Mouse (Mus musculus) cerebellum, postnatal 10 days (tissue): ENCODE measurements around the gene Prss30.
"Not testable (repeated sequence)": the region's sequence is repeated elsewhere in the genome, so short reads cannot be mapped to it uniquely, and the experiment has no call there.

ENCODE experiments used
- DNase-seq, 2 experiments: peaks; one replicate each; pipeline ENCODE4 v3.0.0; 2021; ENCODE audit warnings: mixed read lengths in 2 of 2

The Prss30 gene

GRCm38 (mm10) chr17:23982912-23983311 lies 2.5 kb upstream of the Prss30 start:
- DNase-seq, result no peak

- DNase-seq, result no peak
Measured at GRCm38 (mm10) chr17:23979471-23979870, 895 bp downstream of the Prss30 start.

- no peak for DNase-seq
Measured at GRCm38 (mm10) chr17:23976665-23977064, 3.7 kb downstream of the Prss30 start.

GRCm38 (mm10) chr17:23971315-23971714 lies 9.1 kb downstream of the Prss30 start:
- DNase-seq, result no peak

- peak; percentile 87 to 91 for DNase-seq
Measured at GRCm38 (mm10) chr17:23969231-23969630, 11.1 kb downstream of the Prss30 start.

GRCm38 (mm10) chr17:23968780-23969179 lies 11.6 kb downstream of the Prss30 start:
- DNase-seq, result no peak

- DNase-seq, result no peak
Measured at GRCm38 (mm10) chr17:23966658-23967401, 13.5 kb downstream of the Prss30 start.

- DNase-seq, result peak; percentile 31 to 34
Measured at GRCm38 (mm10) chr17:23965805-23966425, 14.5 kb downstream of the Prss30 start.

- DNase-seq, result no peak
Measured at GRCm38 (mm10) chr17:23961573-23962122, 18.7 kb downstream of the Prss30 start.

GRCm38 (mm10) chr17:23960084-23960738 lies 20.2 kb downstream of the Prss30 start:
- peak; percentile 87 to 92 for DNase-seq

- DNase-seq, result no peak
Measured at GRCm38 (mm10) chr17:23955174-23955573, 25.2 kb downstream of the Prss30 start, which contains the start of gene Sbpl. Gene Sbpl, minus strand, starts transcription at chr17:23955274.

GRCm38 (mm10) chr17:23950828-23951227 lies 29.5 kb downstream of the Prss30 start:
- DNase-seq, result not testable (repeated sequence)

GRCm38 (mm10) chr17:23949068-23949467 lies 31.3 kb downstream of the Prss30 start:
- DNase-seq, result no peak

- DNase-seq, result not testable (repeated sequence)
Measured at GRCm38 (mm10) chr17:23947486-23947885, 32.9 kb downstream of the Prss30 start.

- DNase-seq, result no peak
Measured at GRCm38 (mm10) chr17:23941372-23941771, 39.0 kb downstream of the Prss30 start, which contains the start of gene Sbp. Gene Sbp, plus strand, starts transcription at chr17:23941672.

- no peak for DNase-seq
Measured at GRCm38 (mm10) chr17:23931157-23931556, 49.2 kb downstream of the Prss30 start.

- DNase-seq, result peak; percentile 86 to 88
Measured at GRCm38 (mm10) chr17:23925090-23925493, 55.3 kb downstream of the Prss30 start.

- peak; percentile 91 to 93 for DNase-seq
Measured at GRCm38 (mm10) chr17:23924531-23925007, 55.8 kb downstream of the Prss30 start.
